Mouse (Mus musculus) heart, adult 9 months (tissue): ENCODE results near the gene Wbp2.
"Not testable (repeated sequence)": the region's sequence is repeated elsewhere in the genome, so short reads cannot be mapped to it uniquely, and the experiment has no call there.

ENCODE experiments used
- DNase-seq, 2 experiments: peaks; one replicate each; pipeline ENCODE4 v3.0.0; 2022; ENCODE audit warnings: low spot score in 2 of 2

The Wbp2 gene

DNA sequence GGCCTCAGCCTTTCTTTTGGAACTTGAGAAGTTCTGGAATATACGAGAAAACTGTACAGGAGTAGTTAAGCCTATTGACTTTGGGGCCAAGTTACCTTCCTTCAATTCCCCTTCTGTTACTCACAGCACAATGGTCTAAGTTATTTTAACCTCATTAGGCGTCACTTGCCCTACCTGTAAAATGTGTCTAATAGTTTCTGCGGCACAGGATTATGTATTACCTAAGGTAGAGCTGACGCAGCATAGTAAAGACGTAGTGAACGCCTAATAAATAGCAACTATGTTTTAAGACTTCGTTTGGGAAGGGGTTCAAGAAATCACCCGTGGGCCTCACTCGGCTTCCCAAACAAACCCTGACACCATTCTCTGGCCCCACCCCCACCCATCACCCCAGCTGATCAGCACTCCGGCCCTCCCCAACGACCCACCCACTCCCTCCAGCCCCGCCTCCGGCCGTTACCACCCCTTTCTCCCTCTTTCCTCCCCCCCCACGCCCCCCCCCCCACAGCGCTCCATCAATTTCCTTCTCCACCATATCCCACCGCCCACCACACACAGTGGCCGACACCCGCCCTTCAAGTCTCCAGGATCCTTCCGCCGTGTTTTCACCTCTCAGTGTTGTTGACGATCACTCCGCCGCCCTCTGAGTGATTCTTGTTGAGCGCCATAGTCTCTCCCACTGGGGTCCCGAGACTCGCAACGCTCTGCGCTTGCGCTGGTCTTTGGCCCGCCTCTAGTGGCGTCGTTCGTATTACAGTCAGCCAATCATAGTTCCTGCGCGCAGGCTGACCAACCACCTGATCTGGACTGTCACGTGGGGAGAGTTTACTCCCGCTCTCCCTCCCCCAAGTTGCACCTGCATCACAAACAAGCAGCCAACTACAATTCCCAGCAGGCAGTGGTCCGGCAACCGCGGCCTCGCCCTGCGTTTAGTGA, at the start of gene Wbp2:
Gene Wbp2, minus strand, starts transcription at position 738 of the 936 bp plus-strand sequence.
- peak; percentile 99 for DNase-seq

DNA sequence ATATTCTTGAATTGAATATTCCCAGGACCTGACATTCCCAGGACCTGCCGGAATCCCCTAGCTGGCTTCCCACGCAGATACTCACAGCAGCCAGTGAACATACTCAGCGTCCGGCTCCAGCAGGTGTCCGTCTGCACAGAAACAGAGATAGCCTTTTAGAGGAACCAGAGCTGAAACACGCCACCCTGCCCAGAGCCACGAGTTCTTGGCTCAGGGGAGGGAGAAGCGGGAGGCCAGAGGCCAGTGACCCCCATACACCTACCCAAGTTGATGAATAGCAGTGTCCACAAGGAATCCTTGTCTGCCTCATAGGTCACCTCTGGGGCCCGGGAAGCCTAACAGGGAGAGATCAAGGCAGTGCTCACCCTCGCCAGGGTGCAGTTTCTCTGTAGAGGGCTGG, 47.4 kb upstream of the Wbp2 start:
- no peak for DNase-seq

DNA sequence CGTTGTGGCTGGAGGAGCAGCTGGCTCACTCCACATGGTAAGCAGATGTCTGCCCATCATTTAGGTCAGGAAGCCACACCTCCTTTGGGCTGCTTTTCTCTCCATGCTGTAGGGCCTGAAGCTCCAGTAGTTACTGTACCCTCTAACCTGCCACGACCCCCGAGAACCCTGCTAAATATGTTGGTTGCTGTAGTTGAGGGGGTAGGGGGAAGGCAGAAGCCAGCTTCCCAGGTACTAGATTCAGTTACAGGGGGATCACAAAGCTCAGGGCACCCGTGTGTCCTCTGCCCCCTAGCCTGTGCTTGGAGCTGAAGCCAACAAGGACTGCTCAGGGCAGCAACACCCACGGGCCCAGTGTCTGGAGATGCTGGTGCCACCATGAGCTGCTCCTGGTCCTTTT, 46.7 kb upstream of the Wbp2 start:
- no peak for DNase-seq

DNA sequence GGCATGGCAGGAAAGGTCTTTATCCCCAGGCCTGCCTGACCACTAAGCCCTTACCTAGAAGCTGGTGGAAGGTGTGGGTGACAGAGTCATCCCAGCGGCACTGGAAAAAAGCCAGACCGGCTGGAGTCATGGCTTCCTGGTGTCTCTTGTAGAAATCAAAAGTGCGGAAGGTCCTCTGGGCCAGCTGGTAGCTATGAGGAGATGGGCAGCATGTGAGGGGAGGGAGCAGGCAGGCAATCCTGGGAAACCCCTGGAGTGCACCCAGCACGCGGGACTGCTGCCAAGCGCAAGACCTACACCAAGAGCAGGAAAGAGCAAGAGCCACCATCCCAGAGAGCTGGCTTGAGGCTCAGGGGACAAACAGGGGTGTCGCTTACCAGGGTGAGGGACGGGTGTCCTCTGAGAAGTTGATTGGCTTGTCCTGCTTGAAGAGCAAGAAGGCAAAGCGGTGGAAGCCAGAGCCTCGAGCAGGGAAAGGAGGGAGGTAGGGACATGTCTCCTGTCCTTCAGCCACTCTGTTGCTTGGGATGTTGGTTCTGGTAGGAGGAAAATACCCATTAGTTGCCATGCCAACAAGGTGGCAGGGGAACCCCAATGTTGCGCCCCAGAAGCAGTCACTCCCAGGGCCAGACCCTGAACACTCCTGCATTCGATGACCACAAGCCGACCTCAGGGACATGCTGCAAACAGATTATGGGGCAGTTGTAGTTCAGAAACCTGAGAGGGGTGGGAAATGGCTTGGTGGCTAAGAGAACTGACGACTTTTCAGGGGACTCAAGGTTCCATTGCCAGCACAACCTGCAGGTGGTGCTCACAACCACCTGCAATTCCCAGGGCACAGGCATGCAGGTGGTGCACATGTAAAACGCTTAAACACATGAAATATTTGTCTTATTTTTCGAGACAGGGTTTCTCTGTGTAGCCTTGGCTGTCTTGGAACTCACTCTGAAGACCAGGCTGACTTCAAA, 45.9 kb upstream of the Wbp2 start:
- DNase-seq = no peak

DNA sequence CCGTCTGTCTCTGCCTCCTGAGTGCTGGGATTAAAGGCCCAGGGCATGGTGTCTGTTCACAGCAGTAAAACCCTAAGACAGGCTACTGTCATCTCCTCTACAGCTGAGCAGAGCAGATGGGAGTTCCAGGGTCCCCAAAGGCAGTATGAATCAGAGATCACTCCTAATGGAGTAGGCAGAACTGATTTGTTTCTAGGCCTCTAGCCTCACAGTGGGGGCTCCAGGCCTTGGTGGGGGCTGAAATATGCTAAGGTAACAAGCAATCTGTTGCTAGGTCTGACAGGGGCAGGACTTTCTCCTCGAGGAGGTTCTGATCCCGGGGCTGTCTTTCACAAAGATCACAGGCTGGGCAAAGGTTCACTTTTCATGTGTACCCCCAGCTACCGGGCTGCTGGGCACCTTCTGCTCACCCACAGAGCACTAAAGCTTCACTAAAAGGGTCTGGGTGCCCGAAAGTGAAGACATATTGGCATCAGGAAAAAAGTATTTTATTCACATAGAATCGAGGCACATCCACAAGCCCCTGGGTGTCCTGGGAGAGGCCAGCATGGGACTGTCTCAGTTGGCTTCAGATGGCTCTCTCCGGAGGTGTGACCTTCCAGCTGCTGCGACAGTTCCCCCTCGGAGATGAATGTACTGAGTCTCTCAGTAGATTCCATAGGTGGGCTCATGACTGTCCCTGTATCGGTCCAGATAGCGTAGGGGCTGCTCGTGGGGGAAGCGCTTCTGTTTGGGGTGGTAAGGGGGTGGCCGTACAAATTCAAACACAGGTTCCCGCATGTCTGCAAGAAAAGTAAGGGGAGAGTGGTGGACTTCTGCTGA, 44.8 kb upstream of the Wbp2 start:
- DNase-seq = no peak

GRCm38 (mm10) chr11:116130488-116131205, 43.9 kb upstream of the Wbp2 start, which contains the start of gene Trim65:
Gene Trim65 (minus strand): TSS chr11:116131128.
- DNase-seq = peak; percentile 91 to 92

DNA sequence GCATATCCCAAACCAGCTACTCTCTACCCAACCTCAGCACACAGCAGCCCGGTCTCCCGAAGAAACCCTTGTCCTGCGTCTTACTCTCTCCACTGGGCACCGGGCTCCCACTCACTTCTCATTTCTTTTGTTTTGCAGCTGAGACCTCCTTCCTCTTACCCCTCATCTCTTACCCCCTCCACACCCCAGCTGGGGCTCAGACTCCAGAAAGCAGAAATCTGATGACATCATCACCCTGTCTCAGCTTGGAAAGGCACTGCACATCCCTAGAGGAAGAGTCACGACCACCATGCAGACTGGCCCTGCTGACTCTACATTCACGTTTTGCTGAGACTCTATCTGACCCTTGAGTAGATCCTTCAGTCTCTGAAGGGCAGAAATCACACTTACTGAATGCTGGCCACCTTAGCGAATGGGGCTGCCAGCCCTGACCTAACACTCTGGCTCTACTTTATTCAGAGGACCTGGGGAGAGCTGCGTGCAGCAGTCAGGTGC, 43.2 kb upstream of the Wbp2 start:
- DNase-seq = no peak

DNA sequence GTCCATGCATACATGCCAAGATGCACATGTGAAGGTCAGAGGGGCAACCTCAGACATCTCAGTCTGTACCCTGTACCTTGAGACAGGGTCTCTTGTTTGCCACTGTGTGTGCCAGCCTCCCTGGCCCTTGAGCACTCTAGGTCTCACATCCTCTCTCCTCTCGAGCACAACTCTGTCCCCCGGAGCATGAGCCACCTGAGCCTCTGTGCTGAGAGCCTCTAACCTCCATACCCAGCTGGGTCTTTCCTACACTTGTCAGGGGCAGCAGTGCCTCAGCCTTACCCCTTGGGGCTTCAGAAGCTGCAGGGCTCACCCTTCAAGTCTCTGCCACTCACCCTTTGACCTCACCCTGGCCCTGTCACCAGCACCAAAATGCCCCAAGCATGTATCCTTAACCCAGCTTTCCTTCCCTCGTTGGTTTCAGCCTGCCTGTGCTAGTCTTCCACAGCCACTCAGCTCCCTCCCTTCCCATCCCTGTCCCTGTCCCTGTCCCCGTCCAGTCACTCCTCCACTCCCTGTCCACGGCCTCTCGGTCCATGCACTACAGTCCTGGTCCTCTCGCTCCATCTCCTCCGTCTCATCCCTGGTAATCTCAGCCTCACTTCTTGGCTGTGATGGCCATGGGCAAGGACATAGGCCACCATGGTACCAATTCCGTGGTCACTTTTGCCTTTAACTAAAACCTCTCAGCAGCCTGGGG, 42.4 kb upstream of the Wbp2 start:
- no peak for DNase-seq

DNA sequence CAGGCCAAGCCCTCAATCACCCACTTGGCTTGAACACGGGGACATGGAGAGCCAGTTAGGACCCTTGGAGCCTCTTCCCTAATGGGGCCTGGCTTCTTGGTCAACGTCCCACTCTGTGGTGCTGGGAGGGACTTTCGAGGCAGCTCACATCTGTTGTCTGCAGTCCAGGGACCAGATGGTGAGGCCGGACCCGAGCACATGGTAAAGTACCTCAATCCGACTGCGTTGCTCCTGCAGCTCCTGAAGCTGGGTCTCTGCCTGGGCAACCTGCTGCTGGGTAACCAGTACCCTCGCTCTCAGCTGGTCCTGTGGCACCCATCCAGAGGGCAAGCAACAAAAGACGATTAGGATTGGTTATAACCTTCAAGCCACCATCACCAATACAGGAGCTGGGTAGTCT, 41.2 kb upstream of the Wbp2 start:
- no peak for DNase-seq

- DNase-seq = peak; percentile 77 to 83
Observed at GRCm38 (mm10) chr11:116127156-116127980, 40.6 kb upstream of the Wbp2 start, which contains the start of gene Trim47. Gene Trim47 (minus strand): TSS chr11:116127210.

GRCm38 (mm10) chr11:116126261-116126660, 39.5 kb upstream of the Wbp2 start:
- DNase-seq = no peak

DNA sequence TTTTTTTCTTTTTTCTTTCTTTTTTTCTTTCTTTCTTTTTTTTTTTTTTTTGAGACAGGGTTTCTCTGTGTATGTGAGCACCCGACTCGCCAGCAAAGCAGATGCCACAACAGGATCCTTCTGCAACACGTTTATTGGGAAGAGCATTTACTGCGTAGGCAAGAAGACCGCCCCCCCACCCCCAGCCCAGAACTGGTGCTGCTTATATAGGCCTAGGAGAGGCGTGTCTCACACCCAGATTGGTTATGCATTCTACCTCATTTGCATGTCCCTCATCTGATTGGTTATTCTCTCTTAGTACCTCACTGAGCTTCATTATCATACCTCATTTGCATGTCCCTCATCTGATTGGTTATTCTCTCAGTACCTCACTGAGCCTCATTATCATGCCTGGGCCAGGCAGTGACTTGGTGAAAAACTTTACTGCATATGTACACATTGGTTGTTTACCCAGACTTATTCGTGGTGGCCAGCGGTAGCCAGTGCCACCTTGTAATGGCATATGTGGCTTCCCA, 35.0 kb upstream of the Wbp2 start:
- DNase-seq = not testable (repeated sequence)

DNA sequence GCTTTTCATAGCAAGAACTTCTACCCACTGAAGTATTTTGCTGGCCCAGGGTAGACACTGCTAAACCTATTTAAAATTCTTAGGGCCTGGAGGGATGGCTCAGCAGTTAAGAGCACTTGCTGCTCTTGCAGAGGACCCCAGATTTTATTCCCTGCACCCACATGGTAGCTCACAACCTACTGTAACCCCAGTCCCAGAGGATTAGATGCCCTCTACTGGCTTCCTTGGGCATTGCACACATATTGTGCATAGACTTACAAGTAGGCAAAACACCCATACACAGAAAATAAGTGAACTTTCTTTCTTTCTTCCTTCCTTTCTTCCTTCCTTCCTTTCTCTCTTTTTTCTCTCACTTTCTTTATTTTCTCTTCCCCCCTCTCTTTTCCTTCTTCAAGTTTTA, 31.0 kb upstream of the Wbp2 start:
- DNase-seq = no peak

GRCm38 (mm10) chr11:116117241-116117640, 30.4 kb upstream of the Wbp2 start:
- no peak for DNase-seq

DNA sequence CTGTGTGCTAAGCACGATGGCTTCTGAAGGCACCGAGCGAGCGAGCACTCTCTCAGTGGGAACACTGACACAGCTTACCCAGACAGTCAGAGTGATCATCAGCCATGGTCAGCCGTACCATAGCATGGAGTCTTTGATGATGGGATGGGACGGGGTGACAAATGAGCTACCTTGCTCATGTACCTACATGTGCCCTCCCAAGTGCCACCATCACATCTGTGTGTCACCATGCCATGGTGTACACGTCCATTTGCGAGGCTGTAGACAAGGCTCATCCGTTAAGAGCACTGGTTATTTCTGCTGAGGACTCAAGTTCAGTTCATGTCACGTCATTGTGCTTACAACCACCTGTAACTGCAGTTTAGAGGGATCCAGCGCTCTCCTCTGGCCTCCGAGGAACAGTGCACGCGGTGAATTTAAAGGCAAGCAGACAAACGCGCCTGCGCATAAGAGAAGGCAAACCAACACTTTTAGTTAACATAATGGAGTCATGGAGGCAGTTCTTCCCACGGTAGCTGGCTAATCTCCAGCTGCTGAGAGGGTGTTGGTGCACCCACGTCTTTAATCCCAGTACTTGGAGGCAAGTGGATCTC, 24.9 kb upstream of the Wbp2 start:
- no peak for DNase-seq

GRCm38 (mm10) chr11:116111067-116111466, 24.3 kb upstream of the Wbp2 start:
- DNase-seq = no peak

GRCm38 (mm10) chr11:116110540-116110939, 23.7 kb upstream of the Wbp2 start:
- peak in 1 of 2 experiments; percentile 72 for DNase-seq

GRCm38 (mm10) chr11:116110131-116110530, 23.3 kb upstream of the Wbp2 start:
- peak; percentile 91 to 92 for DNase-seq
